Mouse (Mus musculus): ENCODE measurements around the gene Tcf25. TPM values are rescaled to one million over a fixed set of nuclear protein-coding genes. Genes with fewer than 3 reads are reported as not detected.

Tcf25 gene
- polyA plus RNA-seq, 1 experiment from 2014 or later: 54.0 TPM

GRCm38 (mm10) chr8:123419711-123420110, 46.2 kb downstream of the Tcf25 start:
- no peak for ATAC-seq (ENCODE audit: low read depth)
- no peaks in the 10 kb centered on the region for H3K9me3 ChIP-seq (replicated peaks; ENCODE audit: control insufficient read depth, low read length)
- H3K4me1 ChIP-seq (ENCODE audit: control insufficient read depth, low read depth, low read length): peaks cover 14% of the 10 kb centered on the region
- no peak overlapping the region for H3K4me3 ChIP-seq (ENCODE audit: low read depth, low read length)
- H3K36me3 ChIP-seq (ENCODE audit: control insufficient read depth, insufficient read depth): no peaks in the 10 kb centered on the region
- H3K4me2 ChIP-seq (ENCODE audit: low read depth, low read length): no peak overlapping the region
- no peaks in the 10 kb centered on the region for H3K27me3 ChIP-seq (ENCODE audit: control insufficient read depth, insufficient read depth, low read depth, low read length)
- no peak overlapping the region for H3K27ac ChIP-seq (ENCODE audit: low read length)
- 42% methylated on average over 4 of the region's 4 CpGs for WGBS (ENCODE audit: insufficient replicate concordance)
- no peak overlapping the region for H3K9ac ChIP-seq (ENCODE audit: low read depth, low read length)

GRCm38 (mm10) chr8:123420525-123421281, 47.1 kb downstream of the Tcf25 start:
- H3K4me1 ChIP-seq (ENCODE audit: control insufficient read depth, low read depth, low read length): peaks cover 14% of the 10 kb centered on the region
- 81% methylated on average over 34 of the region's 34 CpGs for WGBS (ENCODE audit: insufficient replicate concordance)
- no peak overlapping the region for H3K4me2 ChIP-seq (ENCODE audit: low read depth, low read length)
- H3K9me3 ChIP-seq (replicated peaks; ENCODE audit: control insufficient read depth, low read length): no peaks in the 10 kb centered on the region
- H3K9ac ChIP-seq (ENCODE audit: low read depth, low read length): no peak overlapping the region
- no peak overlapping the region for H3K27ac ChIP-seq (ENCODE audit: low read length)
- ATAC-seq (ENCODE audit: low read depth): no peak
- H3K27me3 ChIP-seq (ENCODE audit: control insufficient read depth, insufficient read depth, low read depth, low read length): no peaks in the 10 kb centered on the region
- H3K4me3 ChIP-seq (ENCODE audit: low read depth, low read length): no peak overlapping the region
- no peaks in the 10 kb centered on the region for H3K36me3 ChIP-seq (ENCODE audit: control insufficient read depth, insufficient read depth)

GRCm38 (mm10) chr8:123421325-123421724, 47.8 kb downstream of the Tcf25 start:
- ATAC-seq (ENCODE audit: low read depth): no peak

GRCm38 (mm10) chr8:123422056-123422780, 48.7 kb downstream of the Tcf25 start:
- 4% methylated on average over 17 of the region's 17 CpGs for WGBS (ENCODE audit: insufficient replicate concordance)
- no peak for ATAC-seq (ENCODE audit: low read depth)

More at GRCm38 (mm10) chr8:123421325-123421724, 47.8 kb downstream of the Tcf25 start:
- Histone ChIP-seq H3K4me3 (ENCODE audit: low read depth, low read length) (no peak overlapping the region), H3K9me3 (replicated peaks; ENCODE audit: control insufficient read depth, low read length) (peaks cover under 1% of the 10 kb centered on the region; the same call in 1 of the 2 replicates), H3K27me3 (ENCODE audit: control insufficient read depth, insufficient read depth, low read depth, low read length) (no peaks in the 10 kb centered on the region), H3K27ac (ENCODE audit: low read length) (no peak overlapping the region), H3K9ac (ENCODE audit: low read depth, low read length) (no peak overlapping the region), H3K4me2 (ENCODE audit: low read depth, low read length) (no peak overlapping the region), H3K4me1 (ENCODE audit: control insufficient read depth, low read depth, low read length) (peaks cover 14% of the 10 kb centered on the region), H3K36me3 (ENCODE audit: control insufficient read depth, insufficient read depth) (no peaks in the 10 kb centered on the region)
- WGBS (ENCODE audit: insufficient replicate concordance): 79% methylated on average over 19 of the region's 19 CpGs

GRCm38 (mm10) chr8:123422781-123423159, 49.2 kb downstream of the Tcf25 start:
- peaks cover 15% of the 10 kb centered on the region for H3K9me3 ChIP-seq (replicated peaks; ENCODE audit: control insufficient read depth, low read length)
- 5% methylated on average over 3 of the region's 3 CpGs for WGBS (ENCODE audit: insufficient replicate concordance)
- no peak overlapping the region for H3K27ac ChIP-seq (ENCODE audit: low read length)
- peaks cover 5% of the 10 kb centered on the region for H3K4me1 ChIP-seq (ENCODE audit: control insufficient read depth, low read depth, low read length)
- no peak overlapping the region for H3K9ac ChIP-seq (ENCODE audit: low read depth, low read length)
- ATAC-seq (ENCODE audit: low read depth): no peak
- no peak overlapping the region for H3K4me3 ChIP-seq (ENCODE audit: low read depth, low read length)
- H3K27me3 ChIP-seq (ENCODE audit: control insufficient read depth, insufficient read depth, low read depth, low read length): no peaks in the 10 kb centered on the region
- H3K36me3 ChIP-seq (ENCODE audit: control insufficient read depth, insufficient read depth): no peaks in the 10 kb centered on the region
- H3K4me2 ChIP-seq (ENCODE audit: low read depth, low read length): no peak overlapping the region

More at GRCm38 (mm10) chr8:123422056-123422780, 48.7 kb downstream of the Tcf25 start:
- Histone ChIP-seq H3K36me3 (ENCODE audit: control insufficient read depth, insufficient read depth) (no peaks in the 10 kb centered on the region), H3K9me3 (replicated peaks; ENCODE audit: control insufficient read depth, low read length) (peaks cover 9% of the 10 kb centered on the region), H3K4me3 (ENCODE audit: low read depth, low read length) (peak overlapping the region; percentile 43), H3K4me2 (ENCODE audit: low read depth, low read length) (peak overlapping the region; percentile 59), H3K27me3 (ENCODE audit: control insufficient read depth, insufficient read depth, low read depth, low read length) (no peaks in the 10 kb centered on the region), H3K4me1 (ENCODE audit: control insufficient read depth, low read depth, low read length) (peaks cover 5% of the 10 kb centered on the region), H3K9ac (ENCODE audit: low read depth, low read length) (no peak overlapping the region), H3K27ac (ENCODE audit: low read length) (no peak overlapping the region)

GRCm38 (mm10) chr8:123423441-123423840, 49.9 kb downstream of the Tcf25 start, which contains the start of gene Def8:
Gene Def8, plus strand, starts transcription at chr8:123423527.
- no peak within 1 kb of the TSS for H3K9ac ChIP-seq (ENCODE audit: low read depth, low read length)
- WGBS (ENCODE audit: insufficient replicate concordance): 62% methylated on average over 7 of the region's 7 CpGs
- ATAC-seq (ENCODE audit: low read depth): no peak

GRCm38 (mm10) chr8:123426511-123427509, 53.3 kb downstream of the Tcf25 start:
- Histone ChIP-seq H3K27ac (ENCODE audit: low read length) (no peak overlapping the region), H3K4me1 (ENCODE audit: control insufficient read depth, low read depth, low read length) (peaks cover 5% of the 10 kb centered on the region), H3K9ac (ENCODE audit: low read depth, low read length) (no peak overlapping the region), H3K4me2 (ENCODE audit: low read depth, low read length) (no peak overlapping the region), H3K4me3 (ENCODE audit: low read depth, low read length) (no peak overlapping the region), H3K27me3 (ENCODE audit: control insufficient read depth, insufficient read depth, low read depth, low read length) (no peaks in the 10 kb centered on the region), H3K36me3 (ENCODE audit: control insufficient read depth, insufficient read depth) (no peaks in the 10 kb centered on the region), H3K9me3 (replicated peaks; ENCODE audit: control insufficient read depth, low read length) (peaks cover 40% of the 10 kb centered on the region)
- no peak for ATAC-seq (ENCODE audit: low read depth)
- 86% methylated on average over 27 of the region's 27 CpGs for WGBS (ENCODE audit: insufficient replicate concordance)

More at GRCm38 (mm10) chr8:123423441-123423840, 49.9 kb downstream of the Tcf25 start, which contains the start of gene Def8:
- no peaks in the 10 kb centered on the region for H3K36me3 ChIP-seq (ENCODE audit: control insufficient read depth, insufficient read depth)
- no peaks in the 10 kb centered on the region for H3K27me3 ChIP-seq (ENCODE audit: control insufficient read depth, insufficient read depth, low read depth, low read length)
- peak within 1 kb of the TSS; percentile 59 for H3K4me2 ChIP-seq (ENCODE audit: low read depth, low read length)
- no peak within 1 kb of the TSS for H3K27ac ChIP-seq (ENCODE audit: low read length)
- peak within 1 kb of the TSS; percentile 43 for H3K4me3 ChIP-seq (ENCODE audit: low read depth, low read length)
- H3K4me1 ChIP-seq (ENCODE audit: control insufficient read depth, low read depth, low read length): peaks cover 5% of the 10 kb centered on the region
- peaks cover 22% of the 10 kb centered on the region for H3K9me3 ChIP-seq (replicated peaks; ENCODE audit: control insufficient read depth, low read length)

GRCm38 (mm10) chr8:123427639-123428275, 54.2 kb downstream of the Tcf25 start:
- Histone ChIP-seq H3K4me1 (ENCODE audit: control insufficient read depth, low read depth, low read length) (no peaks in the 10 kb centered on the region), H3K4me3 (ENCODE audit: low read depth, low read length) (no peak overlapping the region), H3K9ac (ENCODE audit: low read depth, low read length) (no peak overlapping the region), H3K4me2 (ENCODE audit: low read depth, low read length) (no peak overlapping the region), H3K27me3 (ENCODE audit: control insufficient read depth, insufficient read depth, low read depth, low read length) (no peaks in the 10 kb centered on the region), H3K9me3 (replicated peaks; ENCODE audit: control insufficient read depth, low read length) (peaks cover 47% of the 10 kb centered on the region), H3K27ac (ENCODE audit: low read length) (no peak overlapping the region), H3K36me3 (ENCODE audit: control insufficient read depth, insufficient read depth) (no peaks in the 10 kb centered on the region)
- WGBS (ENCODE audit: insufficient replicate concordance): 86% methylated on average over 24 of the region's 24 CpGs
- no peak for ATAC-seq (ENCODE audit: low read depth)
